Mouse (Mus musculus): ENCODE results near the gene Smarca4. TPM values are rescaled to one million over a fixed set of nuclear protein-coding genes. Genes with fewer than 3 reads are reported as not detected.
"Not testable (repeated sequence)": the region's sequence is repeated elsewhere in the genome, so short reads cannot be mapped to it uniquely, and the experiment has no call there.

Gene Smarca4
- polyA plus RNA-seq, 1 experiment from 2014 or later = 22.1 TPM

DNA sequence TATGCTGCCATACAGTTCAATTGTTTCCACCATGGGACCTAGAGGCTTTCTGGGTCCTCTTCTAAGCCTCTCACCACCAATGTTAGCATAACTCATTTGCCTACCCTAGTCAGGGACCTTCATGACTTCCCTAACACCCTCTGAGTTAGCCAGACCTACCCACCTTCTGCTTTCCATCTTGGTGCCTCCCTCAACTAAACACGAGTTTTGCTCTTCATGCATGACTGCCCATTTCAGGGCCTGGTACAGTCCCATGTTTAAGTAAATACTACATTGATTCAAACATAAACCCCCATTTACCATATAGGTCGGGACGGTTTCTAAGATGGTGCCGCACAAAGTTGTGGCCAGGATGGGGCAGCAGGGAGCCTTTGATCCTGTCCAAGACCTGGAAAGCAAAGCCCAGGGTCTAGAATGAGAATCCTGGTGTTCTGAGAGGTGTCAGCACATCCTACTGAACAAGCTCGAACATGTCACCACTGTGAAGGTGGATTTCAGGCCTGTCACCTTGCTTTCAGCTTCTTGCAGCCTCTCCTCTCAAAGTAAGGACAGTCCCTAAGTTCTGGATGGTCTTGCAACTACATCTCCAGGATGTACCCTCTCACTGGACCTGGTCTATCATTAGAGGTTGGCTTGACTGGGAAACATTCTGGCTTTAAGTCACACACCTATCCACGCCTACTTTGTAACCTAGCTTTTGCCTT lies 24.7 kb upstream of the Smarca4 start:
- H3K27ac ChIP-seq (ENCODE audit: low read depth, low read length) = no peak overlapping the region
- no peak overlapping the region for H3K4me3 ChIP-seq (ENCODE audit: low read depth, low read length)
- H3K4me2 ChIP-seq (replicated peaks; ENCODE audit: low read depth) = peak overlapping the region; percentile 94; the same call in 1 of the 2 replicates
- WGBS = 77% methylated on average over 6 of the region's 6 CpGs
- no peak for TF ChIP-seq CTCF (IDR thresholded peaks at IDR 0.05; ENCODE audit: low read depth)
- H3K9ac ChIP-seq (ENCODE audit: low read depth, low read length) = no peak overlapping the region
- 0 out of 2 replicates have a peak, but pooled peaks cover 5% of the 10 kb centered on the region for H3K4me1 ChIP-seq (replicated peaks; ENCODE audit: control insufficient read depth, insufficient read depth, low read length)
- no peak for ATAC-seq
- peaks cover 42% of the 10 kb centered on the region for H3K36me3 ChIP-seq (ENCODE audit: control insufficient read depth, insufficient read depth)
- H3K9me3 ChIP-seq (ENCODE audit: control insufficient read depth) = no peaks in the 10 kb centered on the region
- H3K27me3 ChIP-seq (replicated peaks; ENCODE audit: control insufficient read depth, insufficient read depth, low read length) = no peaks in the 10 kb centered on the region

GRCm38 (mm10) chr9:21591831-21592702 lies 23.9 kb upstream of the Smarca4 start:
- 19% methylated on average over 17 of the region's 17 CpGs for WGBS
- Histone ChIP-seq H3K4me2 (replicated peaks; ENCODE audit: low read depth) (peak overlapping the region; percentile 94), H3K9ac (ENCODE audit: low read depth, low read length) (peak overlapping the region; percentile 83), H3K27ac (ENCODE audit: low read depth, low read length) (peak overlapping the region; percentile 47), H3K36me3 (ENCODE audit: control insufficient read depth, insufficient read depth) (peaks cover 34% of the 10 kb centered on the region), H3K4me3 (ENCODE audit: low read depth, low read length) (peak overlapping the region; percentile 91), H3K27me3 (replicated peaks; ENCODE audit: control insufficient read depth, insufficient read depth, low read length) (no peaks in the 10 kb centered on the region), H3K9me3 (ENCODE audit: control insufficient read depth) (no peaks in the 10 kb centered on the region), H3K4me1 (replicated peaks; ENCODE audit: control insufficient read depth, insufficient read depth, low read length) (0 out of 2 replicates have a peak, but pooled peaks cover 5% of the 10 kb centered on the region)
- TF ChIP-seq CTCF (IDR thresholded peaks at IDR 0.05; ENCODE audit: low read depth) = no peak
- peak; percentile 50 for ATAC-seq

DNA sequence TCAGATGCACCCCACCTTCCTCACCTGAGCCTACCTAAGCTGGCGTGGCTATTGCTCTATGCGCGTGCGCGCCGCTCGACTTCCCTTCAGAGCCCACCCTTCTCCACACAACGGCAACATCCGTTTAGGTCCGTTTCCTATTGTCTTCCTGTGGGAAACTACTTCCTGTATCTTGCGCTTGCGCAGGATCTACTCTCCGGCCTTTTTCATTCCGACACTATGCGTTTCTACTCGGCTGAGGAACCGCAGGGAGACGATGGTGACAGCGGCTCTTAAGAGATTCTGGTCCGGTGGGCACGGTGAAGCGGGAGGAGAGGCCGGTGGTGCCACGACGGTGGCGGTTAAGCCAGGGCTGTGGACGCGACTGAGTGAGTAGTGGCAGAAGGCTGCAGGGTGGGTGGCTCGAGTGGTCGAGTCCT lies 23.3 kb upstream of the Smarca4 start, which contains the start of the genes Timm29 and Yipf2:
Gene Timm29 (plus strand): TSS at position 20 of the 419 bp plus-strand sequence.
Gene Yipf2 (minus strand): TSS at position 126 of the 419 bp plus-strand sequence.
- peaks cover 28% of the 10 kb centered on the region for H3K36me3 ChIP-seq (ENCODE audit: control insufficient read depth, insufficient read depth)
- peak within 1 kb of the TSS; percentile 94 for H3K4me2 ChIP-seq (replicated peaks; ENCODE audit: low read depth)
- no peaks in the 10 kb centered on the region for H3K9me3 ChIP-seq (ENCODE audit: control insufficient read depth)
- no peak for TF ChIP-seq CTCF (IDR thresholded peaks at IDR 0.05; ENCODE audit: low read depth)
- H3K27me3 ChIP-seq (replicated peaks; ENCODE audit: control insufficient read depth, insufficient read depth, low read length) = no peaks in the 10 kb centered on the region
- WGBS = under 1% methylated on average over 30 of the region's 30 CpGs
- H3K4me3 ChIP-seq (ENCODE audit: low read depth, low read length) = peak within 1 kb of the TSS; percentile 91
- peak within 1 kb of the TSS; percentile 83 for H3K9ac ChIP-seq (ENCODE audit: low read depth, low read length)
- ATAC-seq = peak; percentile 86
- peak within 1 kb of the TSS; percentile 87 for H3K27ac ChIP-seq (ENCODE audit: low read depth, low read length)
- H3K4me1 ChIP-seq (replicated peaks; ENCODE audit: control insufficient read depth, insufficient read depth, low read length) = 0 out of 2 replicates have a peak, but pooled peaks cover 5% of the 10 kb centered on the region

DNA sequence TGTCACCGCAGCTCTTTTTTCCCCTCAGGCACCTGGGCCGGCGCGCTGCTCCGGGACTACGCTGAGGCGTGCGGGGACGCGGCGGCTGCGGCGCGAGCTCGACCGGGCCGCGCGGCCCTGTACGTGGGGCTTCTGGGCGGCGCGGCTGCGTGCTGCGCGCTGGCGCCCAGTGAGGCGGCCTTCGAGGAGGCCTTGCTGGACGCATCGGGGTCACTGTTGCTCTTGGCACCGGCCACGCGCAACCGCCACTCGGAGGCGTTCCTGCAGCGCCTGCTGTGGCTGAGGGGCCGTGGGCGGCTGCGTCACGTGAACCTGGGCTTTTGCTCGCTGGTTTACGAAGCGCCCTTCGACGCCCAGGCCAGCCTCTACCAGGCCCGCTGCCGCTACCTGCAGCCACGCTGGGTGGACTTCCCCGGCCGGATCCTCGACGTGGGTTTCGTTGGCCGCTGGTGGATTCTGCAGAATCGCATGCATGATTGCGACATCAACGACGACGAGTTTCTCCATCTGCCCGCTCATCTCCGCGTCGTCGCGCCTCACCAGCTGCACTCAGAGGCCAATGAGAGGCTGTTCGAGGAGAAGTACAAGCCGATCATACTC lies 22.7 kb upstream of the Smarca4 start:
- H3K4me2 ChIP-seq (replicated peaks; ENCODE audit: low read depth) = peak overlapping the region; percentile 94
- H3K4me3 ChIP-seq (ENCODE audit: low read depth, low read length) = peak overlapping the region; percentile 91
- no peaks in the 10 kb centered on the region for H3K9me3 ChIP-seq (ENCODE audit: control insufficient read depth)
- peak; percentile 58 for ATAC-seq
- H3K36me3 ChIP-seq (ENCODE audit: control insufficient read depth, insufficient read depth) = peaks cover 23% of the 10 kb centered on the region
- no peaks in the 10 kb centered on the region for H3K27me3 ChIP-seq (replicated peaks; ENCODE audit: control insufficient read depth, insufficient read depth, low read length)
- H3K4me1 ChIP-seq (replicated peaks; ENCODE audit: control insufficient read depth, insufficient read depth, low read length) = 0 out of 2 replicates have a peak, but pooled peaks cover 5% of the 10 kb centered on the region
- TF ChIP-seq CTCF (IDR thresholded peaks at IDR 0.05; ENCODE audit: low read depth) = no peak
- H3K27ac ChIP-seq (ENCODE audit: low read depth, low read length) = peak overlapping the region; percentile 87
- peak overlapping the region; percentile 83 for H3K9ac ChIP-seq (ENCODE audit: low read depth, low read length)
- WGBS = under 1% methylated on average over 53 of the region's 69 CpGs

DNA sequence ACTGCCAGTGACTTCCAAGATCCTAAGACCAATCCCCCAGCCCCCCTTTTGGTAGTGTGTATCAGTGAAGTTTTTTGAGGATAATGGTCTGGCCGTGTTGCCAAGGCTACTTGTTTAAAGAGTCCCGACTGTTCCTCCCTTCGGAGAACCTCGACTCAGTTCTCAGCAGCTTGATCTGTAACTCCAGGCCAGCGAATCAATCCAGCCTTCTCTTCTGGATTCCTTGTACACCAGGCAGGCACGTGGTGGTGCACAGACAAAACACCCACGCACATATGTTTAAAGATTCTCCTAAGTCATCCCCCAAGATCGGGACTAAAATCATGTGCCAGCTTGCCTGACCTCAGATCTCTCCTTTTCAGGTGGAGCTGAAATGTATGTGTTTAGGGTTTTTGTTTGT lies 21.6 kb upstream of the Smarca4 start:
- Histone ChIP-seq H3K4me2 (replicated peaks; ENCODE audit: low read depth) (peak overlapping the region; percentile 94), H3K4me3 (ENCODE audit: low read depth, low read length) (0 out of 2 replicates have a peak overlapping the region, but pooled peaks have one; percentile 91), H3K36me3 (ENCODE audit: control insufficient read depth, insufficient read depth) (peaks cover 12% of the 10 kb centered on the region)
- ATAC-seq; H3K4me1 ChIP-seq (replicated peaks; ENCODE audit: control insufficient read depth, insufficient read depth, low read length); H3K9me3 ChIP-seq (ENCODE audit: control insufficient read depth); H3K27ac ChIP-seq (ENCODE audit: low read depth, low read length); H3K27me3 ChIP-seq (replicated peaks; ENCODE audit: control insufficient read depth, insufficient read depth, low read length); H3K9ac ChIP-seq (ENCODE audit: low read depth, low read length): not testable (repeated sequence)
- WGBS = 85% methylated on average over 8 of the region's 8 CpGs

Measured in intestine, postnatal 0 days (tissue).